Mouse (Mus musculus) heart, adult 2 months (tissue): Measurements from ENCODE around the gene Ranbp3.

Experiments used
- CTCF ChIP-seq: fragments of 200-600 bp; IDR thresholded peaks from 2 replicates; pipeline ENCODE4 v1.8.1; 2022; ENCODE audit warnings: antibody characterized with exemption, mild to moderate bottlenecking, moderate library complexity
- EP300 ChIP-seq: fragments of 200-500 bp; IDR thresholded peaks from 2 replicates; pipeline ENCODE4 v1.6.1; 2011; ENCODE audit warnings: low read depth, low read length, control low read depth; ENCODE audit not compliant: insufficient read depth
- POLR2A ChIP-seq: fragments of 200-500 bp; IDR thresholded peaks from 2 replicates; pipeline ENCODE4 v1.6.1; 2011; ENCODE audit warnings: mild to moderate bottlenecking, low read depth, low read length, control low read depth; ENCODE audit not compliant: insufficient read depth

GRCm38 (mm10) chr17:56736534-56736933 is 63.4 kb downstream of the Ranbp3 start:
- TF ChIP-seq CTCF (peak; percentile 47), POLR2A (no peak), EP300 (no peak)
